Mouse (Mus musculus) E14TG2a.4 (cell line): ENCODE measurements around the gene Ap2m1.

Source experiments
- CTCF ChIP-seq: conservative IDR thresholded peaks from 2 replicates; pipeline ENCODE4 v1.5.1; 2014; ENCODE audit warnings: low read length
- NANOG ChIP-seq: IDR thresholded peaks from 2 replicates; pipeline ENCODE4 v1.6.1; 2014; ENCODE audit warnings: borderline replicate concordance, low read length, mixed read lengths
- POU5F1 ChIP-seq: IDR thresholded peaks from 2 replicates; pipeline ENCODE4 v1.6.1; 2014; ENCODE audit warnings: low read length, borderline replicate concordance

- no peak for TF ChIP-seq CTCF
- TF ChIP-seq POU5F1 = no peak
- no peak for TF ChIP-seq NANOG
These were observed 47.1 kb upstream of the Ap2m1 start for GRCm38 (mm10) chr16:20488151-20488550.
